Mouse (Mus musculus) MEL (cell line): Measurements from ENCODE around the gene Pmm1.

Source experiments
- E2F4 ChIP-seq: IDR thresholded peaks from 2 replicates; pipeline ENCODE4 v1.6.1; 2011; ENCODE audit warnings: low read depth, low read length, improper control_type of control experiment, borderline replicate concordance
- EP300 ChIP-seq, 2 experiments: IDR thresholded peaks; 2 replicates each; pipeline ENCODE4 v1.6.1; 2011; ENCODE audit warnings: improper control_type of control experiment in 2 of 2, low read length in 2 of 2, low read depth in 1 of 2, mild to moderate bottlenecking in 1 of 2
- GATA1 ChIP-seq: IDR thresholded peaks from 2 replicates; pipeline ENCODE4 v1.6.1; 2011; ENCODE audit warnings: low read depth, low read length, improper control_type of control experiment
- MYB ChIP-seq: IDR thresholded peaks from 2 replicates; pipeline ENCODE4 v1.6.1; 2011; ENCODE audit warnings: mild to moderate bottlenecking, low read depth, low read length, improper control_type of control experiment
- POLR2A ChIP-seq, 2 experiments: IDR thresholded peaks; 2 replicates each; pipeline ENCODE4 v1.6.1; 2011 to 2012; ENCODE audit warnings: low read length in 2 of 2, mild to moderate bottlenecking in 2 of 2, control low read depth in 1 of 2, improper control_type of control experiment in 1 of 2, low read depth in 1 of 2, moderate library complexity in 1 of 2; ENCODE audit not compliant: control insufficient read depth in 1 of 2, insufficient read depth in 1 of 2, poor library complexity in 1 of 2
- TAL1 ChIP-seq: IDR thresholded peaks from 2 replicates; pipeline ENCODE4 v1.6.1; 2012; ENCODE audit warnings: mild to moderate bottlenecking, inconsistent platforms, low read length, moderate library complexity, mixed read lengths
- TBP ChIP-seq: IDR thresholded peaks from 2 replicates; pipeline ENCODE4 v1.8.0; 2011; ENCODE audit warnings: low read depth, low read length, improper control_type of control experiment
- ZNF384 ChIP-seq: IDR thresholded peaks from 2 replicates; pipeline ENCODE4 v1.6.1; 2012; ENCODE audit warnings: low read depth, mild to moderate bottlenecking, inconsistent platforms, low read length, improper control_type of control experiment

- TF ChIP-seq E2F4 (no peak), TAL1 (no peak), MYB (no peak), GATA1 (no peak), TBP (no peak), POLR2A (IDR thresholded peaks at IDR 0.05; ENCODE audit: control insufficient read depth in 1 of 2, insufficient read depth in 1 of 2, low read depth in 1 of 2, low read length in 2 of 2, poor library complexity in 1 of 2) (no peak), ZNF384 (no peak), EP300 (IDR thresholded peaks at IDR 0.05; ENCODE audit: low read depth in 1 of 2, low read length in 2 of 2) (no peak)
Measured at GRCm38 (mm10) chr15:81928277-81928676, 32.5 kb downstream of the Pmm1 start.
